Mouse (Mus musculus) midbrain, embryonic 13.5 days (tissue): Measurements from ENCODE around the gene Ccnl1. TPM values are rescaled to one million over a fixed set of nuclear protein-coding genes. Genes with fewer than 3 reads are reported as not detected.

ENCODE experiments used
- ATAC-seq: fragments of 200-750 bp; cut with Nextera tagmentation; 2 replicates; pipeline ENCODE4 v1.8.0; 2017; ENCODE audit warnings: mild to moderate bottlenecking, moderate TSS enrichment, moderate library complexity
- H3K27ac ChIP-seq: fragments of 300-500 bp; sonication (generic); 2 replicates; pipeline ENCODE4 v1.5.1; 2015; ENCODE audit warnings: inconsistent platforms, mild to moderate bottlenecking, moderate library complexity
- H3K27me3 ChIP-seq: fragments of 300-500 bp; sonication (generic); 2 replicates; pipeline ENCODE4 v1.6.1; 2015; ENCODE audit warnings: mild to moderate bottlenecking, inconsistent platforms
- H3K36me3 ChIP-seq: fragments of 300-500 bp; sonication (generic); 2 replicates; pipeline ENCODE4 v1.6.1; 2015; ENCODE audit warnings: mild to moderate bottlenecking, inconsistent platforms
- H3K4me1 ChIP-seq: fragments of 300-500 bp; sonication (generic); replicated peaks from 2 replicates; pipeline ENCODE4 v1.6.1; 2015; ENCODE audit warnings: inconsistent platforms
- H3K4me2 ChIP-seq: fragments of 300-500 bp; sonication (generic); replicated peaks from 2 replicates; pipeline ENCODE4 v1.6.1; 2015; ENCODE audit warnings: moderate library complexity, mild to moderate bottlenecking, inconsistent platforms
- H3K4me3 ChIP-seq: fragments of 300-500 bp; sonication (generic); replicated peaks from 2 replicates; pipeline ENCODE4 v1.5.1; 2015; ENCODE audit warnings: mild to moderate bottlenecking, inconsistent platforms
- H3K9ac ChIP-seq: fragments of 300-500 bp; sonication (generic); replicated peaks from 2 replicates; pipeline ENCODE4 v1.6.1; 2015; ENCODE audit warnings: mild to moderate bottlenecking, inconsistent platforms
- H3K9me3 ChIP-seq: fragments of 300-500 bp; sonication (generic); 2 replicates; pipeline ENCODE4 v1.6.1; 2016; ENCODE audit warnings: mild to moderate bottlenecking, inconsistent platforms
- WGBS: fragments of 180-500 bp; shearing (Covaris S2); methylation state at CpG from one replicate; pipeline ENCODE4 v1.1.7; 2015; 5-methylcytosine and 5-hydroxymethylcytosine counted together
- polyA plus RNA-seq: library from polyadenylated mRNA; unstranded; fragments of >200 nt; fragmentation: Nextera tagmentation; extraction: Ambion mirVana; gene quantifications from 2 replicates; pipeline ENCODE4 v1.2.1, GENCODE M21; 2015

Ccnl1 gene
- polyA plus RNA-seq = 87.8 and 94.2 TPM in 2 replicates

- Histone ChIP-seq H3K4me2 (peak within 1 kb of the TSS; percentile 91), H3K9ac (peak within 1 kb of the TSS; percentile 92), H3K4me1 (peaks cover 43% of the 10 kb centered on the region), H3K27ac (peak within 1 kb of the TSS; percentile 99), H3K4me3 (peak within 1 kb of the TSS; percentile 86), H3K36me3 (peaks cover 21% of the 10 kb centered on the region), H3K27me3 (no peaks in the 10 kb centered on the region), H3K9me3 (no peaks in the 10 kb centered on the region)
- peak; percentile 96 for ATAC-seq
- under 1% methylated on average over 70 of the region's 70 CpGs for WGBS
These were observed at the start of gene Ccnl1 for GRCm38 (mm10) chr3:65958102-65958839. Ccnl1 (minus strand) TSS chr3:65958249.

- H3K9me3 ChIP-seq = no peaks in the 10 kb centered on the region
- H3K27me3 ChIP-seq = no peaks in the 10 kb centered on the region
- no peak overlapping the region for H3K4me3 ChIP-seq
- 80% methylated on average over 4 of the region's 4 CpGs for WGBS
- no peak overlapping the region for H3K9ac ChIP-seq
- H3K36me3 ChIP-seq = no peaks in the 10 kb centered on the region
- no peak overlapping the region for H3K4me2 ChIP-seq
- H3K4me1 ChIP-seq = no peaks in the 10 kb centered on the region
- no peak for ATAC-seq
- H3K27ac ChIP-seq = no peak overlapping the region
These were observed 46.9 kb upstream of the Ccnl1 start for GRCm38 (mm10) chr3:66004989-66005388.

GRCm38 (mm10) chr3:66004220-66004951 lies 46.3 kb upstream of the Ccnl1 start:
- no peak overlapping the region for H3K27ac ChIP-seq
- H3K9me3 ChIP-seq = no peaks in the 10 kb centered on the region
- no peaks in the 10 kb centered on the region for H3K4me1 ChIP-seq
- no peak overlapping the region for H3K9ac ChIP-seq
- 68% methylated on average over 7 of the region's 7 CpGs for WGBS
- no peak overlapping the region for H3K4me2 ChIP-seq
- H3K4me3 ChIP-seq = no peak overlapping the region
- ATAC-seq = no peak
- H3K36me3 ChIP-seq = no peaks in the 10 kb centered on the region
- no peaks in the 10 kb centered on the region for H3K27me3 ChIP-seq

- Histone ChIP-seq H3K9ac (no peak overlapping the region), H3K9me3 (no peaks in the 10 kb centered on the region), H3K4me2 (no peak overlapping the region), H3K4me1 (no peaks in the 10 kb centered on the region), H3K27me3 (no peaks in the 10 kb centered on the region), H3K27ac (no peak overlapping the region), H3K36me3 (no peaks in the 10 kb centered on the region), H3K4me3 (no peak overlapping the region)
- ATAC-seq = peak; percentile 56; the same call in 1 of the 2 replicates
- 91% methylated on average over 2 of the region's 2 CpGs for WGBS
These were observed 42.4 kb upstream of the Ccnl1 start for GRCm38 (mm10) chr3:66000400-66000799.

- no peak for ATAC-seq
- no peaks in the 10 kb centered on the region for H3K36me3 ChIP-seq
- 81% methylated on average over 7 of the region's 7 CpGs for WGBS
These were observed 39.4 kb upstream of the Ccnl1 start for GRCm38 (mm10) chr3:65997360-65998008.

GRCm38 (mm10) chr3:65992395-65993340 lies 34.6 kb upstream of the Ccnl1 start:
- H3K27me3 ChIP-seq = no peaks in the 10 kb centered on the region
- 75% methylated on average over 11 of the region's 11 CpGs for WGBS
- no peaks in the 10 kb centered on the region for H3K4me1 ChIP-seq
- H3K9ac ChIP-seq = no peak overlapping the region
- H3K36me3 ChIP-seq = no peaks in the 10 kb centered on the region
- H3K4me3 ChIP-seq = no peak overlapping the region
- H3K9me3 ChIP-seq = no peaks in the 10 kb centered on the region
- no peak overlapping the region for H3K27ac ChIP-seq
- H3K4me2 ChIP-seq = no peak overlapping the region
- no peak for ATAC-seq

More at GRCm38 (mm10) chr3:65997360-65998008, 39.4 kb upstream of the Ccnl1 start:
- no peaks in the 10 kb centered on the region for H3K9me3 ChIP-seq
- no peak overlapping the region for H3K4me2 ChIP-seq
- no peak overlapping the region for H3K4me3 ChIP-seq
- no peaks in the 10 kb centered on the region for H3K4me1 ChIP-seq
- no peak overlapping the region for H3K27ac ChIP-seq
- H3K27me3 ChIP-seq = no peaks in the 10 kb centered on the region
- H3K9ac ChIP-seq = no peak overlapping the region

GRCm38 (mm10) chr3:65990957-65991646 lies 33.1 kb upstream of the Ccnl1 start:
- Histone ChIP-seq H3K27me3 (no peaks in the 10 kb centered on the region), H3K9me3 (no peaks in the 10 kb centered on the region), H3K4me3 (no peak overlapping the region), H3K36me3 (no peaks in the 10 kb centered on the region), H3K4me1 (no peaks in the 10 kb centered on the region), H3K4me2 (no peak overlapping the region), H3K9ac (no peak overlapping the region), H3K27ac (no peak overlapping the region)
- 0 out of 2 replicates have a peak, but pooled peaks have one; percentile 24 for ATAC-seq
- 25% methylated on average over 3 of the region's 3 CpGs for WGBS

- H3K27ac ChIP-seq = no peak overlapping the region
- no peaks in the 10 kb centered on the region for H3K4me1 ChIP-seq
- no peaks in the 10 kb centered on the region for H3K27me3 ChIP-seq
- no peak overlapping the region for H3K9ac ChIP-seq
- no peaks in the 10 kb centered on the region for H3K36me3 ChIP-seq
- H3K9me3 ChIP-seq = no peaks in the 10 kb centered on the region
- no peak for ATAC-seq
- no peak overlapping the region for H3K4me2 ChIP-seq
- 70% methylated on average over 4 of the region's 4 CpGs for WGBS
- no peak overlapping the region for H3K4me3 ChIP-seq
These were observed 32.5 kb upstream of the Ccnl1 start for GRCm38 (mm10) chr3:65990524-65990923.

GRCm38 (mm10) chr3:65988711-65989495 lies 30.9 kb upstream of the Ccnl1 start:
- 85% methylated on average over 8 of the region's 8 CpGs for WGBS
- Histone ChIP-seq H3K4me2 (no peak overlapping the region), H3K27me3 (no peaks in the 10 kb centered on the region), H3K9me3 (no peaks in the 10 kb centered on the region), H3K9ac (no peak overlapping the region), H3K4me3 (no peak overlapping the region), H3K27ac (no peak overlapping the region), H3K4me1 (no peaks in the 10 kb centered on the region), H3K36me3 (no peaks in the 10 kb centered on the region)
- ATAC-seq = no peak

GRCm38 (mm10) chr3:65976296-65976695 lies 18.2 kb upstream of the Ccnl1 start:
- H3K4me2 ChIP-seq = no peak overlapping the region
- no peak overlapping the region for H3K27ac ChIP-seq
- WGBS = 61% methylated on average over 3 of the region's 3 CpGs
- ATAC-seq = no peak
- no peaks in the 10 kb centered on the region for H3K27me3 ChIP-seq
- H3K9me3 ChIP-seq = no peaks in the 10 kb centered on the region
- H3K9ac ChIP-seq = no peak overlapping the region
- H3K36me3 ChIP-seq = no peaks in the 10 kb centered on the region
- H3K4me1 ChIP-seq = peaks cover 13% of the 10 kb centered on the region
- H3K4me3 ChIP-seq = no peak overlapping the region
